In genomic region chr14:54429332-54430093, GRCm38 (mm10) we compare ENCODE assay signal across 11 mouse cellular contexts. TPM values are rescaled to one million over a fixed set of nuclear protein-coding genes. Genes with fewer than 3 reads are reported as not detected.
DNase-seq lines count a peak whose midpoint lies in the region; ATAC-seq and TF ChIP-seq lines count a peak whose summit lies in the region.
"Had no signal": no experiment of that assay in that cellular context is flagged by ENCODE, and none has a peak within 500 bp of the region (broad histone marks: within the 10 kb centered on the region; RNA-seq: fewer than 3 reads in every experiment).

No protein-coding gene starts in this region.

- DNase-seq in adrenal gland, adult (ENCODE audit: inconsistent age in 2 of 2, low spot score in 1 of 2): peak; percentile 11 to 41
- DNase-seq in adrenal gland, adult 8-10 months: no peak
- peak; percentile 44 for DNase-seq in ovary, adult 18-20 months (ENCODE audit: low spot score)
- no peak for DNase-seq in ovary, postnatal 10 days (ENCODE audit: low spot score)
- DNase-seq in limb, embryonic 14.5 days (ENCODE audit: low spot score): no peak
- DNase-seq in cerebellum, postnatal 25 days: no peak
- DNase-seq: adrenal gland, postnatal 25 days; right cerebral cortex, postnatal 4 days had no signal

- TF ChIP-seq CTCF in small intestine, adult 2 months (IDR thresholded peaks at IDR 0.05; ENCODE audit: extremely low read depth, insufficient read length, insufficient replicate concordance, low read depth, low read length): no peak

- H3K27me3 ChIP-seq in limb, embryonic 14.5 days (ENCODE audit: control insufficient read depth, insufficient read depth, low read length): no peaks in the 10 kb centered on the region
- no peaks in the 10 kb centered on the region; the same call in 1 of the 2 replicates for H3K27me3 ChIP-seq in small intestine, adult 2 months (ENCODE audit: control insufficient read depth, insufficient read depth, low read length)

- H3K4me2 ChIP-seq in limb, embryonic 14.5 days (replicated peaks; ENCODE audit: low read depth, low read length, severe bottlenecking): peak overlapping the region; percentile 83; the same call in 1 of the 2 replicates

- no peak for TF ChIP-seq POLR2A in limb, embryonic 14.5 days (IDR thresholded peaks at IDR 0.05; ENCODE audit: borderline replicate concordance, extremely low read depth, insufficient read depth, insufficient read length)
- no peak for TF ChIP-seq POLR2A in small intestine, adult 2 months (IDR thresholded peaks at IDR 0.05; ENCODE audit: low read depth, low read length)

- WGBS in limb, embryonic 14.5 days: 57% methylated on average over 7 of the region's 7 CpGs
- WGBS in small intestine, adult 2 months: 41% methylated on average over 7 of the region's 7 CpGs

- no peak overlapping the region for H3K4me3 ChIP-seq in limb, embryonic 14.5 days (replicated peaks; ENCODE audit: low read length)
- no peak overlapping the region for H3K4me3 ChIP-seq in small intestine, adult 2 months (ENCODE audit: low read depth, low read length)
- H3K4me3 ChIP-seq: erythroblast, embryonic 14.5 days had no signal

- no peaks in the 10 kb centered on the region for H3K9me3 ChIP-seq in limb, embryonic 14.5 days (ENCODE audit: control insufficient read depth, low read length)

- 0 out of 2 replicates have a peak overlapping the region, but pooled peaks have one; percentile 28 for H3K27ac ChIP-seq in limb, embryonic 14.5 days (replicated peaks; ENCODE audit: low read depth, low read length)
- peak overlapping the region; percentile 83 for H3K27ac ChIP-seq in small intestine, adult 2 months (ENCODE audit: insufficient read depth, low read depth, low read length)

- no peak overlapping the region for H3K9ac ChIP-seq in limb, embryonic 14.5 days (ENCODE audit: low read depth, low read length, severe bottlenecking)

- H3K36me3 ChIP-seq in limb, embryonic 14.5 days (ENCODE audit: control insufficient read depth, insufficient read depth, low read length): peaks cover 15% of the 10 kb centered on the region; the same call in 1 of the 2 replicates
- peaks cover 5% of the 10 kb centered on the region; the same call in 1 of the 2 replicates for H3K36me3 ChIP-seq in small intestine, adult 2 months (ENCODE audit: control insufficient read depth, insufficient read depth, low read length)

- ATAC-seq in limb, embryonic 14.5 days (ENCODE audit: low FRiP score, low read depth): no peak
- ATAC-seq in cerebellum, adult (ENCODE audit: insufficient number of reproducible peaks, low FRiP score, low TSS enrichment): no peak

- H3K4me1 ChIP-seq in limb, embryonic 14.5 days (ENCODE audit: control insufficient read depth, insufficient read depth, low read length): peaks cover 32% of the 10 kb centered on the region
- H3K4me1 ChIP-seq in small intestine, adult 2 months (ENCODE audit: control insufficient read depth, insufficient read depth, insufficient read length, low read length): peaks cover 11% of the 10 kb centered on the region

RNA-seq across cellular contexts. Expression of gene Mmp14, which starts 1.9 kb away (rescaled TPM):
- total RNA-seq in adrenal gland, adult 8-10 months (2022): 10 to 100 TPM; 34.8 to 49.0 (median 44.5) TPM
- 385 and 418 TPM in 2 replicates for polyA plus RNA-seq in limb, embryonic 14.5 days (2012; rRNA removed)
- 251 and 273 TPM in 2 replicates for polyA plus RNA-seq in limb, embryonic 14.5 days (2014; fragmentation: Nextera tagmentation; extraction: Ambion mirVana)
- polyA plus RNA-seq in small intestine, adult 2 months (2012; rRNA removed): 59.9 and 66.0 TPM in 2 replicates

RNA-seq across cellular contexts. Expression of gene Mrpl52, which starts 2.8 kb away (rescaled TPM):
- total RNA-seq in adrenal gland, adult 8-10 months (2022): 100 to 1,000 TPM; 179 to 219 (median 209) TPM
- polyA plus RNA-seq in limb, embryonic 14.5 days (2012; rRNA removed): 167 and 216 TPM in 2 replicates
- polyA plus RNA-seq in limb, embryonic 14.5 days (2014; fragmentation: Nextera tagmentation; extraction: Ambion mirVana): 228 and 265 TPM in 2 replicates
- polyA plus RNA-seq in small intestine, adult 2 months (2012; rRNA removed): 186 and 284 TPM in 2 replicates

RNA-seq across cellular contexts. Expression of gene Slc7a7, which starts 11.9 kb away (rescaled TPM):
- total RNA-seq in adrenal gland, adult 8-10 months (2022): 1 to 10 TPM; 4.6 to 8.5 (median 6.4) TPM
- polyA plus RNA-seq in limb, embryonic 14.5 days (2012; rRNA removed): 7.4 and 11.1 TPM in 2 replicates
- polyA plus RNA-seq in limb, embryonic 14.5 days (2014; fragmentation: Nextera tagmentation; extraction: Ambion mirVana): 4.5 and 5.6 TPM in 2 replicates
- 110 and 341 TPM in 2 replicates for polyA plus RNA-seq in small intestine, adult 2 months (2012; rRNA removed)

RNA-seq across cellular contexts. Expression of gene Lrp10, which starts 34.4 kb away (rescaled TPM):
- total RNA-seq in adrenal gland, adult 8-10 months (2022): 100 to 1,000 TPM; 119 to 147 (median 137) TPM
- polyA plus RNA-seq in limb, embryonic 14.5 days (2012; rRNA removed): 45.7 and 55.7 TPM in 2 replicates
- 40.7 and 40.9 TPM in 2 replicates for polyA plus RNA-seq in limb, embryonic 14.5 days (2014; fragmentation: Nextera tagmentation; extraction: Ambion mirVana)
- polyA plus RNA-seq in small intestine, adult 2 months (2012; rRNA removed): 139 and 303 TPM in 2 replicates

RNA-seq across cellular contexts. Expression of gene Rem2, which starts 46.4 kb away (rescaled TPM):
- total RNA-seq in adrenal gland, adult 8-10 months (2022): 1 to 10 TPM in 1 of 4 experiments, under 1 TPM in 3; 0.25 to 1.9 (median 0.45) TPM
- polyA plus RNA-seq in limb, embryonic 14.5 days (2012; rRNA removed): 1.7 TPM in 2 replicates
- polyA plus RNA-seq in limb, embryonic 14.5 days (2014; fragmentation: Nextera tagmentation; extraction: Ambion mirVana): 1.4 and 2.1 TPM in 2 replicates
- polyA plus RNA-seq in small intestine, adult 2 months (2012; rRNA removed): 0.20 and 0.76 TPM in 2 replicates
- polyA plus RNA-seq: erythroblast, embryonic 14.5 days had no signal

Comparison
In these comparisons a context has a peak if more than half of its experiments do, and no peak if none do; other contexts are left out.
1. DNase-seq: peak in adrenal gland, adult (2 of 2) and ovary, adult 18-20 months (single experiment); none in adrenal gland, adult 8-10 months (single experiment), ovary, postnatal 10 days (single experiment), limb, embryonic 14.5 days (single experiment) and cerebellum, postnatal 25 days (0 of 2).